Mouse (Mus musculus): ENCODE results near the gene Tbr1. TPM values are rescaled to one million over a fixed set of nuclear protein-coding genes. Genes with fewer than 3 reads are reported as not detected.

Tbr1 gene
- polyA plus RNA-seq, 1 experiment from 2014 or later, result not detected

- Histone ChIP-seq H3K4me2 (ENCODE audit: low read depth, low read length) (peak overlapping the region; percentile 96), H3K4me1 (ENCODE audit: control insufficient read depth, insufficient read depth, low read length) (0 out of 2 replicates have a peak, but pooled peaks cover 4% of the 10 kb centered on the region), H3K36me3 (ENCODE audit: control insufficient read depth, insufficient read depth, low read length) (no peaks in the 10 kb centered on the region), H3K9me3 (replicated peaks; ENCODE audit: control insufficient read depth, low read length) (no peaks in the 10 kb centered on the region), H3K27me3 (ENCODE audit: control insufficient read depth, insufficient read depth, low read length) (peaks cover 46% of the 10 kb centered on the region), H3K4me3 (replicated peaks; ENCODE audit: low read length) (peak overlapping the region; percentile 48), H3K27ac (ENCODE audit: low read length) (no peak overlapping the region), H3K9ac (ENCODE audit: low read length) (peak overlapping the region; percentile 64)
- peak; percentile 31 for ATAC-seq (ENCODE audit: insufficient read depth, low FRiP score)
- 9% methylated on average over 62 of the region's 66 CpGs for WGBS
These were observed 13.0 kb downstream of the Tbr1 start for GRCm38 (mm10) chr2:61815583-61816313.

GRCm38 (mm10) chr2:61818197-61818596, 15.5 kb downstream of the Tbr1 start:
- no peaks in the 10 kb centered on the region for H3K36me3 ChIP-seq (ENCODE audit: control insufficient read depth, insufficient read depth, low read length)
- H3K4me1 ChIP-seq (ENCODE audit: control insufficient read depth, insufficient read depth, low read length), result 0 out of 2 replicates have a peak, but pooled peaks cover 4% of the 10 kb centered on the region
- H3K9me3 ChIP-seq (replicated peaks; ENCODE audit: control insufficient read depth, low read length), result no peaks in the 10 kb centered on the region
- WGBS, result 69% methylated on average over 1 of the region's 1 CpGs
- H3K4me2 ChIP-seq (ENCODE audit: low read depth, low read length), result no peak overlapping the region
- H3K27me3 ChIP-seq (ENCODE audit: control insufficient read depth, insufficient read depth, low read length), result peaks cover 31% of the 10 kb centered on the region
- ATAC-seq (ENCODE audit: insufficient read depth, low FRiP score), result no peak
- no peak overlapping the region for H3K27ac ChIP-seq (ENCODE audit: low read length)
- no peak overlapping the region for H3K4me3 ChIP-seq (replicated peaks; ENCODE audit: low read length)
- H3K9ac ChIP-seq (ENCODE audit: low read length), result no peak overlapping the region

- no peak overlapping the region for H3K9ac ChIP-seq (ENCODE audit: low read length)
- peaks cover 18% of the 10 kb centered on the region for H3K27me3 ChIP-seq (ENCODE audit: control insufficient read depth, insufficient read depth, low read length)
- 0 out of 2 replicates have a peak, but pooled peaks cover 4% of the 10 kb centered on the region for H3K4me1 ChIP-seq (ENCODE audit: control insufficient read depth, insufficient read depth, low read length)
- ATAC-seq (ENCODE audit: insufficient read depth, low FRiP score), result no peak
- H3K36me3 ChIP-seq (ENCODE audit: control insufficient read depth, insufficient read depth, low read length), result no peaks in the 10 kb centered on the region
- WGBS, result 72% methylated on average over 4 of the region's 4 CpGs
- H3K4me2 ChIP-seq (ENCODE audit: low read depth, low read length), result no peak overlapping the region
- H3K4me3 ChIP-seq (replicated peaks; ENCODE audit: low read length), result no peak overlapping the region
- H3K9me3 ChIP-seq (replicated peaks; ENCODE audit: control insufficient read depth, low read length), result no peaks in the 10 kb centered on the region
- H3K27ac ChIP-seq (ENCODE audit: low read length), result no peak overlapping the region
These were observed 17.5 kb downstream of the Tbr1 start for GRCm38 (mm10) chr2:61820203-61820602.

- ATAC-seq (ENCODE audit: insufficient read depth, low FRiP score), result no peak
- WGBS, result 81% methylated on average over 1 of the region's 1 CpGs
- H3K4me2 ChIP-seq (ENCODE audit: low read depth, low read length), result no peak overlapping the region
- no peak overlapping the region for H3K27ac ChIP-seq (ENCODE audit: low read length)
- no peak overlapping the region for H3K9ac ChIP-seq (ENCODE audit: low read length)
- no peaks in the 10 kb centered on the region for H3K27me3 ChIP-seq (ENCODE audit: control insufficient read depth, insufficient read depth, low read length)
- H3K4me1 ChIP-seq (ENCODE audit: control insufficient read depth, insufficient read depth, low read length), result no peaks in the 10 kb centered on the region
- no peaks in the 10 kb centered on the region for H3K36me3 ChIP-seq (ENCODE audit: control insufficient read depth, insufficient read depth, low read length)
- no peaks in the 10 kb centered on the region for H3K9me3 ChIP-seq (replicated peaks; ENCODE audit: control insufficient read depth, low read length)
- H3K4me3 ChIP-seq (replicated peaks; ENCODE audit: low read length), result no peak overlapping the region
These were observed 20.9 kb downstream of the Tbr1 start for GRCm38 (mm10) chr2:61823426-61824140.

- Histone ChIP-seq H3K9me3 (replicated peaks; ENCODE audit: control insufficient read depth, low read length) (no peaks in the 10 kb centered on the region), H3K4me3 (replicated peaks; ENCODE audit: low read length) (no peak overlapping the region), H3K36me3 (ENCODE audit: control insufficient read depth, insufficient read depth, low read length) (no peaks in the 10 kb centered on the region), H3K27me3 (ENCODE audit: control insufficient read depth, insufficient read depth, low read length) (no peaks in the 10 kb centered on the region), H3K4me2 (ENCODE audit: low read depth, low read length) (no peak overlapping the region), H3K27ac (ENCODE audit: low read length) (no peak overlapping the region), H3K9ac (ENCODE audit: low read length) (no peak overlapping the region), H3K4me1 (ENCODE audit: control insufficient read depth, insufficient read depth, low read length) (no peaks in the 10 kb centered on the region)
- ATAC-seq (ENCODE audit: insufficient read depth, low FRiP score), result no peak
- WGBS, result 78% methylated on average over 2 of the region's 2 CpGs
These were observed 34.6 kb downstream of the Tbr1 start for GRCm38 (mm10) chr2:61837243-61837806.

Small RNA genes lying within 50 kb of the gene (microRNA-seq; reads per million reads assigned to microRNA genes)
- gene Gm22403, result not detected

Other genes with a start within 250 kb of the Tbr1 start
- 35.2 and 36.0 TPM in 2 replicates for gene Tank, start 224.3 kb upstream of the Tbr1 start, polyA plus RNA-seq (2015; fragmentation: Nextera tagmentation; extraction: Ambion mirVana)
- 152 and 156 TPM in 2 replicates for gene Psmd14, start 91.2 kb upstream of the Tbr1 start, polyA plus RNA-seq (2015; fragmentation: Nextera tagmentation; extraction: Ambion mirVana)
- gene Slc4a10, start 243.5 kb downstream of the Tbr1 start, polyA plus RNA-seq (2015; fragmentation: Nextera tagmentation; extraction: Ambion mirVana), result 0.17 and 0.21 TPM in 2 replicates

Measured in stomach, embryonic 16.5 days (tissue).